Mouse (Mus musculus): ENCODE data around the gene Mrps18a. TPM values are rescaled to one million over a fixed set of nuclear protein-coding genes. Genes with fewer than 3 reads are reported as not detected.

The Mrps18a gene
- polyA plus RNA-seq, 1 experiment from 2014 or later: 143 TPM

DNA sequence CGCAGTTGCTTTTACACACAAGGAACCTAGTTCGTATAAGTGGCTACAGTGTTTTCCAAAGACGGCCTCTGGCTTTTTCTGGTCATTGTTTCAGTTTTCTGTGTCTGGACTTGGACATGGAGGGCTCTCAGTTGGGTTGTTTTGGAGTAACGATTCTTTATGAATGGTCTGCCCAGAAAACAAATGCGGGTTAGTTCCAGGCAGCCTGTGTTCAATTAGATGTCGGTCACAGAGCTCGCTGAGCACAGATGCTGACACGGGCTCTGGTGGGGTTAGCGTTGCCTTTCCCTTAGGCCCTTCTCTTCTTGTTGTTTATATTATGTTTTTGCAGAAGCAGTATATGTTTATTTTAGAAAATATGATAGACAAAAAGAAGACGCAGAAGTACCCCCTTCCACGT is 5.4 kb downstream of the Mrps18a start:
- DNase-seq (ENCODE audit: low spot score): no peak
- no peak overlapping the region for H3K4me3 ChIP-seq (ENCODE audit: low read depth, low read length)
- H3K27ac ChIP-seq (ENCODE audit: low read depth, low read length): no peak overlapping the region; the same call in 1 of the 2 replicates
- H3K36me3 ChIP-seq (ENCODE audit: control insufficient read depth, insufficient read depth, low read length): peaks cover 21% of the 10 kb centered on the region
- no peaks in the 10 kb centered on the region for H3K27me3 ChIP-seq (replicated peaks; ENCODE audit: control insufficient read depth, insufficient read depth, low read length)
- WGBS: 83% methylated on average over 11 of the region's 11 CpGs
- no peak overlapping the region for H3K9ac ChIP-seq (ENCODE audit: low read depth, low read length)
- H3K4me2 ChIP-seq: no peak overlapping the region
- H3K9me3 ChIP-seq (ENCODE audit: control insufficient read depth, low read length): no peaks in the 10 kb centered on the region
- no peaks in the 10 kb centered on the region; the same call in none of the 2 replicates for H3K4me1 ChIP-seq (replicated peaks; ENCODE audit: control insufficient read depth, insufficient read depth, low read length)
- no peak for ATAC-seq (replicated peaks; ENCODE audit: low FRiP score)

DNA sequence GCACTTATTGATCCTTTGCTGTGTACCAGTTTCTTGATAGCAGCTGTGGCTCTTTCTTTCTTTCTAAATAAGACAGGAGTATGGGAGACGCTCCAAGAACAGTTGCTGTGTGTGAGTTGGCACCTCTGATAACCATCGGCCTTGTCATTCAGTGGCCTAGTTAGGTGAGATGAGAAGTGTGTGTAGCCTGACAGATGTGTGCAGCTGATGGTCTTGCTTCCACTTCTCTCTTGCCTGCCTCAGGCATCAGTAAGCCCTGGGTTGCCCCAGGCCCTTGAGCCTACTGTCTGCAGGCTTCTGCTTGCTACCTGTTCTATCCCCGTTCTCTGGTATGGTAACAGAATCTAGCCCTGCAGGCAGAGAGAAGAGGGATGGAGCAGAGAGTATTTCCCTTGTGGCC is 6.1 kb downstream of the Mrps18a start:
- H3K27ac ChIP-seq (ENCODE audit: low read depth, low read length): no peak overlapping the region
- H3K9me3 ChIP-seq (ENCODE audit: control insufficient read depth, low read length): no peaks in the 10 kb centered on the region
- H3K27me3 ChIP-seq (replicated peaks; ENCODE audit: control insufficient read depth, insufficient read depth, low read length): no peaks in the 10 kb centered on the region
- ATAC-seq (replicated peaks; ENCODE audit: low FRiP score) (no peak), DNase-seq (ENCODE audit: low spot score) (no peak)
- no peak overlapping the region for H3K4me3 ChIP-seq (ENCODE audit: low read depth, low read length)
- no peak overlapping the region for H3K9ac ChIP-seq (ENCODE audit: low read depth, low read length)
- no peaks in the 10 kb centered on the region; the same call in none of the 2 replicates for H3K4me1 ChIP-seq (replicated peaks; ENCODE audit: control insufficient read depth, insufficient read depth, low read length)
- H3K4me2 ChIP-seq: no peak overlapping the region
- 75% methylated on average over 3 of the region's 3 CpGs for WGBS
- H3K36me3 ChIP-seq (ENCODE audit: control insufficient read depth, insufficient read depth, low read length): peaks cover 21% of the 10 kb centered on the region

DNA sequence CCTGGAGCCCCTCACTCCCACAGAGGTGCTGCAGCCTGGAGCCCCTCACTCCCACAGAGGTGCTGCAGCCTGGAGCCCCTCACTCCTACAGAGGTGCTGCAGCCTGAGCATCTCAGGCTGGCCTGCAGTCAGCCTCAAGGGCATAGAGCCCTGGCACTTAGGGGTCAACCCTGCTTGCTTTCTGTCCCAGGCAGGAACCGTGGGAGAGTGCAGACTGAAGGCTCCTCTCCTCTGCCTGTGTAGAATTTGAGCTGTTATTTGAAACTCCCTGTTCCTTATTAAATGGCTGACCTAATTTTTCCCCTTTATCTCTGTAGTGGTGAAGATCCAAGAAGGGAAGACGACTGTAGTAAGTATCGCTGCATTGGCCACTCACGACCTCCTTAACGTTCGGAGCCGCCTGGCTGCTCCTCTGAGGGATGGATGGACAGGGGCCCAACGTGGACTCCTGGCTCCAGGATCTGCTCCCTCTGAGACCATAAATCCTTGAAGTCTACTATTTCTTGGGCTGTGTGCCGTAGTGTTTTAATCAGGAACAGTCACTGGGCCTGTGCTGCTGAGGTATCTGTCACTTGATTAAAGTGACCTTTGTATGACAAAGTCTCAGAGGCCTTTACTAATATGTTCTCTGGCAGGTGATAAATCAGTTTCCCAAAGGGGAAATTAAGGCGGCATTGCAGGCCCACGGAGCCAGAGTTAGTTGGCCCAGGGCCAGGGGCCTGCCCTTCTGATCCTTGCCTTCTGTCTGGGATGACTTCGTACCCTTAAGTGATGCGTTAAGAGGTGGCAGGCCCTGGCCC is 7.0 kb downstream of the Mrps18a start:
- Histone ChIP-seq H3K4me2 (no peak overlapping the region), H3K9me3 (ENCODE audit: control insufficient read depth, low read length) (no peaks in the 10 kb centered on the region), H3K27me3 (replicated peaks; ENCODE audit: control insufficient read depth, insufficient read depth, low read length) (no peaks in the 10 kb centered on the region), H3K4me3 (ENCODE audit: low read depth, low read length) (no peak overlapping the region), H3K9ac (ENCODE audit: low read depth, low read length) (no peak overlapping the region), H3K27ac (ENCODE audit: low read depth, low read length) (no peak overlapping the region), H3K4me1 (replicated peaks; ENCODE audit: control insufficient read depth, insufficient read depth, low read length) (no peaks in the 10 kb centered on the region; the same call in none of the 2 replicates), H3K36me3 (ENCODE audit: control insufficient read depth, insufficient read depth, low read length) (peaks cover 27% of the 10 kb centered on the region)
- ATAC-seq (replicated peaks; ENCODE audit: low FRiP score) (no peak), DNase-seq (ENCODE audit: low spot score) (no peak)
- WGBS: 77% methylated on average over 13 of the region's 13 CpGs

DNA sequence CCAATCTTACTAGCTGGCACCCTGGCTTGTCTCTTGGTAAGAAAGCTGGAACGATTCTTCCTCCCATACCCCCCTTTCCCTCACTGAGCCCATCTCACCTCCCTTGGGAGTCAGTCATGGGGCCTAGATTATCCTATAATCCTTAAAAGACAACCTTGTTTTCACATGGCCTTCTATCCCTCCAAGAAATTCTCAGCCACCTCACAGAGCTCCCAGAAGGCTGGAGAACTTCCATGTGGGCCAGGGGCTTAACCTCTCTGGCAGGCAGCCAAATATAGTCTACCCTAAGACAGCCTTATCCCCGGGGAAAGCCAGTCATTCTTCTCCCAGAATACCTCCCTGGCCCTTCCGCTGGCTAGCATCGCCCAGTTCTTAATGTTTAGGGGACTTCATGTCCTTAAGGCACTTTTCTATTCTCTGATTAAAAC is 7.7 kb downstream of the Mrps18a start:
- H3K4me1 ChIP-seq (replicated peaks; ENCODE audit: control insufficient read depth, insufficient read depth, low read length): no peaks in the 10 kb centered on the region; the same call in none of the 2 replicates
- no peaks in the 10 kb centered on the region for H3K27me3 ChIP-seq (replicated peaks; ENCODE audit: control insufficient read depth, insufficient read depth, low read length)
- no peaks in the 10 kb centered on the region for H3K9me3 ChIP-seq (ENCODE audit: control insufficient read depth, low read length)
- no peak for ATAC-seq (replicated peaks; ENCODE audit: low FRiP score)
- no peak overlapping the region for H3K27ac ChIP-seq (ENCODE audit: low read depth, low read length)
- H3K4me2 ChIP-seq: no peak overlapping the region
- H3K9ac ChIP-seq (ENCODE audit: low read depth, low read length): no peak overlapping the region
- 81% methylated on average over 4 of the region's 4 CpGs for WGBS
- H3K36me3 ChIP-seq (ENCODE audit: control insufficient read depth, insufficient read depth, low read length): peaks cover 33% of the 10 kb centered on the region
- no peak for DNase-seq (ENCODE audit: low spot score)
- no peak overlapping the region for H3K4me3 ChIP-seq (ENCODE audit: low read depth, low read length)

DNA sequence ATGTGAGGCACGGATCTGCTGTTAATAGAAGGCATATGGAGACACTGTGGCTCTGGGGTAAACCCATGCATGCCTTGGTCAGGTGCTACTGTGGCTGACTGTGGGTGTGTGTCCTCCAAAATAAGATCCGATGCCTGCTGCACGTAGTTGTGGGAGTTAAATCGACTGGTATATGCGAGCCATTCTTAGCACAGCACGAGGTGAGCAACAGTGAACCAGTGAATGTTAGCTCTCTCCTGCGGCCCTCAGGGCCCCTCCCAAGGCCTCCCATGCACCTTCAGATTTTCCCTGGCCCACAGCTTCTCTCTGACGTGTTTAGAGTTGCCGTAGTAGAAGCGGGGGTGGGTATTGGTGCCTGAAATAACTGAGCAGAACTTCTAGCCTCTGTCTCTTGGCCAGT is 8.9 kb downstream of the Mrps18a start:
- H3K4me1 ChIP-seq (replicated peaks; ENCODE audit: control insufficient read depth, insufficient read depth, low read length): no peaks in the 10 kb centered on the region; the same call in 1 of the 2 replicates
- H3K27me3 ChIP-seq (replicated peaks; ENCODE audit: control insufficient read depth, insufficient read depth, low read length): no peaks in the 10 kb centered on the region
- H3K36me3 ChIP-seq (ENCODE audit: control insufficient read depth, insufficient read depth, low read length): peaks cover 43% of the 10 kb centered on the region
- ATAC-seq (replicated peaks; ENCODE audit: low FRiP score) (no peak), DNase-seq (ENCODE audit: low spot score) (no peak)
- H3K9ac ChIP-seq (ENCODE audit: low read depth, low read length): no peak overlapping the region
- no peak overlapping the region for H3K4me3 ChIP-seq (ENCODE audit: low read depth, low read length)
- 87% methylated on average over 10 of the region's 10 CpGs for WGBS
- no peak overlapping the region for H3K4me2 ChIP-seq
- no peaks in the 10 kb centered on the region for H3K9me3 ChIP-seq (ENCODE audit: control insufficient read depth, low read length)
- no peak overlapping the region for H3K27ac ChIP-seq (ENCODE audit: low read depth, low read length)

DNA sequence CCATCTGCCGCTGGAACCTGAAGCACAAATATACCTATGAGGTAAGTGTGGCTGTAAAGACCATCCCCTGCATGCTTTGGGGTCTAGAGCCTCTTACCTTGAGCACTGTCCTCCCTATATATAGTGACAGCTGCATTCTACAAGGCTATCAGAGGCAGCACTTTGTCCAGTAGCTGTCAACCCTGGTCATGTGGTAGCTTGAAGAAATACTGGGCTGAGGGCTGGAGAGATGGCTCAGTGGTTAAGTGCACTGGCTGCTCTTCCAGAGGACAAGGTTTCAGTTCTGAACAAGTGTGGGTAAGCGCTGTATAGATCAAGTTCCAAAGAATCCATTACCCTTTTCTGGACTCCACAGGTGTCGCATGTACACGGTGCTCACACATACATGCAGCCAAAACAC is 12.0 kb downstream of the Mrps18a start:
- 96% methylated on average over 4 of the region's 4 CpGs for WGBS
- peaks cover 56% of the 10 kb centered on the region for H3K36me3 ChIP-seq (ENCODE audit: control insufficient read depth, insufficient read depth, low read length)
- no peak overlapping the region for H3K4me2 ChIP-seq
- peaks cover 3% of the 10 kb centered on the region for H3K4me1 ChIP-seq (replicated peaks; ENCODE audit: control insufficient read depth, insufficient read depth, low read length)
- ATAC-seq (replicated peaks; ENCODE audit: low FRiP score) (no peak), DNase-seq (ENCODE audit: low spot score) (no peak)
- no peak overlapping the region for H3K4me3 ChIP-seq (ENCODE audit: low read depth, low read length)
- no peaks in the 10 kb centered on the region for H3K27me3 ChIP-seq (replicated peaks; ENCODE audit: control insufficient read depth, insufficient read depth, low read length)
- H3K27ac ChIP-seq (ENCODE audit: low read depth, low read length): no peak overlapping the region
- H3K9ac ChIP-seq (ENCODE audit: low read depth, low read length): no peak overlapping the region
- H3K9me3 ChIP-seq (ENCODE audit: control insufficient read depth, low read length): no peaks in the 10 kb centered on the region

DNA sequence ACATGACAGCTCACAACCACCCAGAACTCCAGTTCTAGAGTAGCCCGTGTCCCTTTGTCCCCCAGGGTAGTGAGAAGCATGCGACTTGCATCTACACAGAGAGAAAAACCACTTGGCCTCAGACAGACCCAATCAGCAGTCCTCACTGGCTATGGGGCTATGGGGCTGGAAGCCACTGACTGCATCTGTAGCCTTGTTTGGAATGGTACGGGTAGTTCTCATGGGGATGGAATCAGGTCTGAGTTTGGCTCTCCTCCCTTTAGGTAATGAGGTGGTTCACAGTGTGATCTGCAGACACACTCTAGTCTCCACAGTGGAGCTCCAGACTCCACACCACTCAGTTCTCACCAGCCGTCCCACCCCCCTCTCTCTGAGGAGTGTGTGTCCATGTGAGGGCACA is 12.5 kb downstream of the Mrps18a start:
- no peak for DNase-seq (ENCODE audit: low spot score)

DNA sequence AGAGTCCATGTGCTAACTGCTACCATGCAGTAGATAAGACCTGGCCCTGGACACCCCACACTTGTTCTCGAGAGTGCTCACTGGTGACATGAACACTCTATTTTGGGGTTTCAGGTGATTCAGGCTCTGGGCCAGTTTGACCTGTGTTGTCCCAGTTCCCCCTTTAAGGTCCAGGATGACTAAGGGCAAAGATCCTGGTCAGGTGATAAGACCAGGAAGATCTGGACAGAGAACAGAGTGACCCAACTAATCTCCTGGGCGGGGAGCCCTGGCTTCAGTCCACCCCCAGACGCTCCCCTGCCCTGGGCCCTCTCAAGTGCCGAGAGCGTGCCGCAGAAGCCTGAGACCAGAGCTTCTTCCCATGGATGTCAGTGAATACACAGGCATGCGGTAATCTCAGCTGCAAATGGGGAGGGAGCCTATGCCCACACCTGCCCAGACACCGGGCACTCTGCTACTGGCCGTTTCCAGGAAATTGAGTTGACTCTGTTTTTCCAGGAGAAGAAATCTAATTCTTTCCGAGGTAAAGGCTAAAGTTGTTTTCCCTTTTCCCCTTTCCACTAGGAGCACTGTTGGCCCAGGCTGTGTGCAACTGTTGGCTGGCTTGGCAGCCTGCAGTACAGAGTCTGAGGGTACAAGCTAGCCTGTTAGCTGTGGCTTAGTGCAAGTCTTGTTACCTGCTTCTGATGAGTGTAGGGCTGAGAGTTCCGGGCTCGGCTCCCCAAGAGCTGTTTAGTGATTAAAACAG is 13.3 kb downstream of the Mrps18a start:
- H3K36me3 ChIP-seq (ENCODE audit: control insufficient read depth, insufficient read depth, low read length): peaks cover 63% of the 10 kb centered on the region
- no peak overlapping the region for H3K4me2 ChIP-seq
- H3K27ac ChIP-seq (ENCODE audit: low read depth, low read length): no peak overlapping the region
- 87% methylated on average over 12 of the region's 12 CpGs for WGBS
- H3K9me3 ChIP-seq (ENCODE audit: control insufficient read depth, low read length): no peaks in the 10 kb centered on the region
- H3K4me1 ChIP-seq (replicated peaks; ENCODE audit: control insufficient read depth, insufficient read depth, low read length): peaks cover 3% of the 10 kb centered on the region; the same call in 1 of the 2 replicates
- ATAC-seq (replicated peaks; ENCODE audit: low FRiP score) (no peak), DNase-seq (ENCODE audit: low spot score) (no peak)
- H3K9ac ChIP-seq (ENCODE audit: low read depth, low read length): no peak overlapping the region
- H3K4me3 ChIP-seq (ENCODE audit: low read depth, low read length): no peak overlapping the region
- H3K27me3 ChIP-seq (replicated peaks; ENCODE audit: control insufficient read depth, insufficient read depth, low read length): no peaks in the 10 kb centered on the region

More for the DNA sequence above, 12.5 kb downstream of the Mrps18a start:
- H3K4me2 ChIP-seq: no peak overlapping the region
- H3K27ac ChIP-seq (ENCODE audit: low read depth, low read length): no peak overlapping the region
- ATAC-seq (replicated peaks; ENCODE audit: low FRiP score): no peak
- H3K4me3 ChIP-seq (ENCODE audit: low read depth, low read length): no peak overlapping the region
- peaks cover 3% of the 10 kb centered on the region for H3K4me1 ChIP-seq (replicated peaks; ENCODE audit: control insufficient read depth, insufficient read depth, low read length)
- H3K9me3 ChIP-seq (ENCODE audit: control insufficient read depth, low read length): no peaks in the 10 kb centered on the region
- no peak overlapping the region for H3K9ac ChIP-seq (ENCODE audit: low read depth, low read length)
- H3K27me3 ChIP-seq (replicated peaks; ENCODE audit: control insufficient read depth, insufficient read depth, low read length): no peaks in the 10 kb centered on the region
- WGBS: 96% methylated on average over 4 of the region's 4 CpGs
- peaks cover 56% of the 10 kb centered on the region for H3K36me3 ChIP-seq (ENCODE audit: control insufficient read depth, insufficient read depth, low read length)
